Mouse (Mus musculus) ES-E14 (cell line): Measurements from ENCODE around the gene Il1rl2. TPM values are rescaled to one million over a fixed set of nuclear protein-coding genes. Genes with fewer than 3 reads are reported as not detected.

Experiments
- DNase-seq: peaks from one replicate; pipeline ENCODE4 v3.0.0-alpha.2; 2013; ENCODE audit warnings: low read depth, low spot score
- H3K27ac ChIP-seq: 2 replicates; pipeline ENCODE4 v1.5.1; 2012; ENCODE audit warnings: low read depth, mild to moderate bottlenecking, low read length, moderate library complexity, mixed read lengths; ENCODE audit not compliant: poor library complexity, insufficient read depth, severe bottlenecking
- H3K36me3 ChIP-seq: 2 replicates; pipeline ENCODE4 v1.6.1; 2012; ENCODE audit warnings: mild to moderate bottlenecking, low read length, moderate library complexity, mixed read lengths; ENCODE audit not compliant: control insufficient read depth, poor library complexity, insufficient read depth, severe bottlenecking
- H3K4me1 ChIP-seq, 2 experiments: fragments of 150-350 bp in 1 of 2; sonication (generic) in 1 of 2; 2 replicates each; pipeline ENCODE4 v1.6.1; 2012; ENCODE audit warnings: low read length in 2 of 2, mild to moderate bottlenecking in 1 of 2, mixed read lengths in 1 of 2; ENCODE audit not compliant: control insufficient read depth in 2 of 2, insufficient read depth in 2 of 2, poor library complexity in 1 of 2
- H3K4me3 ChIP-seq, 2 experiments: fragments of 150-350 bp in 1 of 2; sonication (generic) in 1 of 2; 2 replicates each; pipeline ENCODE4 v1.5.1; 2012; ENCODE audit warnings: low read length in 2 of 2, low read depth in 1 of 2, mild to moderate bottlenecking in 1 of 2, mixed read lengths in 1 of 2; ENCODE audit not compliant: insufficient read depth in 1 of 2, poor library complexity in 1 of 2, severe bottlenecking in 1 of 2
- H3K9ac ChIP-seq: 2 replicates; pipeline ENCODE4 v1.6.1; 2012; ENCODE audit warnings: low read depth, mild to moderate bottlenecking, low read length, mixed read lengths; ENCODE audit not compliant: poor library complexity, insufficient read depth, severe bottlenecking
- H3K9me3 ChIP-seq: fragments of 150-350 bp; sonication (generic); 2 replicates; pipeline ENCODE4 v1.6.1; 2012; ENCODE audit warnings: low read depth, mild to moderate bottlenecking, low read length; ENCODE audit not compliant: control insufficient read depth, insufficient read depth
- CHD2 ChIP-seq: IDR thresholded peaks from 2 replicates; pipeline ENCODE4 v1.6.1; 2014; ENCODE audit warnings: mild to moderate bottlenecking, low read depth, low read length, inconsistent platforms
- HCFC1 ChIP-seq: IDR thresholded peaks from 2 replicates; pipeline ENCODE4 v1.6.1; 2012; ENCODE audit warnings: low read length, inconsistent platforms, borderline replicate concordance; ENCODE audit not compliant: insufficient read depth
- MAFK ChIP-seq: IDR thresholded peaks from 2 replicates; pipeline ENCODE4 v1.6.1; 2014; ENCODE audit warnings: mild to moderate bottlenecking, low read depth, low read length, inconsistent platforms; ENCODE audit not compliant: insufficient read depth
- ZC3H11A ChIP-seq: IDR thresholded peaks from 2 replicates; pipeline ENCODE4 v1.6.1; 2012; ENCODE audit warnings: low read depth, mild to moderate bottlenecking, inconsistent platforms, low read length, borderline replicate concordance
- ZNF384 ChIP-seq: IDR thresholded peaks from 2 replicates; pipeline ENCODE4 v1.6.1; 2012; ENCODE audit warnings: low read depth, low read length, inconsistent platforms
- in situ Hi-C, 2 experiments: fragments of 600-800 bp; cut with MboI; formaldehyde crosslinking; loops; one replicate each; pipeline ENCODE4 v1.15.1; 2025; ENCODE audit warnings: low sequenced_read_pairs in 2 of 2, inconsistent platforms in 1 of 2; ENCODE audit not compliant: unreplicated experiment in 2 of 2
- total RNA-seq: library from RNA; depleted of rRNA; stranded (reverse); fragments of 300-350 nt; gene quantifications from 2 replicates; pipeline ENCODE4 v1.2.3, GENCODE M21; 2012; rRNA removed

The Il1rl2 gene
- total RNA-seq, 1 experiment, result 0.27 TPM

GRCm38 (mm10) chr1:40414276-40414675 lies 89.9 kb downstream of the Il1rl2 start:
- H3K4me3 ChIP-seq, result no peak overlapping the region
- no peaks in the 10 kb centered on the region for H3K9me3 ChIP-seq
- no peak overlapping the region for H3K27ac ChIP-seq
- no peak for TF ChIP-seq MAFK
- H3K4me1 ChIP-seq, result no peaks in the 10 kb centered on the region
- in situ Hi-C loops, result no loop called here
- no peak overlapping the region for H3K9ac ChIP-seq
- no peak for DNase-seq
- H3K36me3 ChIP-seq, result no peaks in the 10 kb centered on the region

GRCm38 (mm10) chr1:40414863-40415656 lies 90.7 kb downstream of the Il1rl2 start:
- no peak overlapping the region for H3K4me3 ChIP-seq
- in situ Hi-C loops, result no loop called here
- DNase-seq, result no peak

GRCm38 (mm10) chr1:40417034-40417433 lies 92.6 kb downstream of the Il1rl2 start:
- TF ChIP-seq ZNF384 (no peak), MAFK (no peak), HCFC1 (no peak), ZC3H11A (no peak), CHD2 (no peak)
- in situ Hi-C loops, result no loop called here
- H3K4me3 ChIP-seq, result no peak overlapping the region

More at GRCm38 (mm10) chr1:40414863-40415656, 90.7 kb downstream of the Il1rl2 start:
- no peak for TF ChIP-seq CHD2
- TF ChIP-seq ZC3H11A, result no peak
- no peak for TF ChIP-seq MAFK
- TF ChIP-seq ZNF384, result no peak
- TF ChIP-seq HCFC1, result no peak
- H3K27ac ChIP-seq, result no peak overlapping the region
- no peaks in the 10 kb centered on the region for H3K9me3 ChIP-seq
- no peaks in the 10 kb centered on the region for H3K36me3 ChIP-seq
- no peak overlapping the region for H3K9ac ChIP-seq
- no peaks in the 10 kb centered on the region for H3K4me1 ChIP-seq

More at GRCm38 (mm10) chr1:40417034-40417433, 92.6 kb downstream of the Il1rl2 start:
- Histone ChIP-seq H3K9ac (no peak overlapping the region), H3K4me1 (no peaks in the 10 kb centered on the region), H3K9me3 (no peaks in the 10 kb centered on the region), H3K27ac (no peak overlapping the region), H3K36me3 (no peaks in the 10 kb centered on the region)
- DNase-seq, result no peak

Other genes with a start within 250 kb of the Il1rl2 start
- gene Il1r1, start 99.5 kb upstream of the Il1rl2 start, total RNA-seq, result 0.21 and 0.36 TPM in 2 replicates
- gene Il1rl1, start 105.0 kb downstream of the Il1rl2 start, total RNA-seq, result not detected in 2 replicates
- not detected in 2 replicates for gene Il18r1, start 140.9 kb downstream of the Il1rl2 start, total RNA-seq
- gene Il18rap, start 190.8 kb downstream of the Il1rl2 start, total RNA-seq, result 0.16 and 0.89 TPM in 2 replicates